Mouse (Mus musculus): ENCODE measurements around the gene Mtmr11.
"Not testable (repeated sequence)": the region's sequence is repeated elsewhere in the genome, so short reads cannot be mapped to it uniquely, and the experiment has no call there.

Mtmr11 gene

GRCm38 (mm10) chr3:96172197-96173178 is 10.7 kb downstream of the Mtmr11 start, which contains the start of gene Sf3b4:
TSS of gene Sf3b4 (plus strand) at chr3:96172332.
- DNase-seq (ENCODE audit: low read depth, low spot score) = peak; percentile 92

- no peak for DNase-seq (ENCODE audit: low read depth, low spot score)
These were observed 11.4 kb downstream of the Mtmr11 start for GRCm38 (mm10) chr3:96173185-96173584.

GRCm38 (mm10) chr3:96174042-96174441 is 12.2 kb downstream of the Mtmr11 start:
- DNase-seq (ENCODE audit: low read depth, low spot score) = not testable (repeated sequence)

- DNase-seq (ENCODE audit: low read depth, low spot score) = peak; percentile 66
These were observed 13.4 kb downstream of the Mtmr11 start for GRCm38 (mm10) chr3:96175251-96175650.

GRCm38 (mm10) chr3:96178427-96178826 is 16.6 kb downstream of the Mtmr11 start:
- no peak for DNase-seq (ENCODE audit: low read depth, low spot score)

- DNase-seq (ENCODE audit: low read depth, low spot score) = no peak
These were observed 17.1 kb downstream of the Mtmr11 start for GRCm38 (mm10) chr3:96178902-96179301.

- DNase-seq (ENCODE audit: low read depth, low spot score) = no peak
These were observed 17.7 kb downstream of the Mtmr11 start for GRCm38 (mm10) chr3:96179531-96179930.

GRCm38 (mm10) chr3:96180727-96181477 is 19.1 kb downstream of the Mtmr11 start, which contains the start of gene Sv2a:
TSS of gene Sv2a (plus strand) at chr3:96181151.
- no peak for DNase-seq (ENCODE audit: low read depth, low spot score)

GRCm38 (mm10) chr3:96181510-96182381 is 19.9 kb downstream of the Mtmr11 start:
- no peak for DNase-seq (ENCODE audit: low read depth, low spot score)

GRCm38 (mm10) chr3:96182382-96182776 is 20.6 kb downstream of the Mtmr11 start:
- no peak for DNase-seq (ENCODE audit: low read depth, low spot score)

GRCm38 (mm10) chr3:96192977-96193376 is 31.2 kb downstream of the Mtmr11 start:
- DNase-seq (ENCODE audit: low read depth, low spot score) = no peak

- no peak for DNase-seq (ENCODE audit: low read depth, low spot score)
These were observed 33.2 kb downstream of the Mtmr11 start for GRCm38 (mm10) chr3:96194966-96195365.

GRCm38 (mm10) chr3:96195616-96196313 is 34.0 kb downstream of the Mtmr11 start:
- DNase-seq (ENCODE audit: low read depth, low spot score) = no peak

GRCm38 (mm10) chr3:96196437-96197128 is 34.8 kb downstream of the Mtmr11 start:
- peak; percentile 25 for DNase-seq (ENCODE audit: low read depth, low spot score)

GRCm38 (mm10) chr3:96197129-96197749 is 35.4 kb downstream of the Mtmr11 start:
- DNase-seq (ENCODE audit: low read depth, low spot score) = peak; percentile 92

- peak; percentile 57 for DNase-seq (ENCODE audit: low read depth, low spot score)
These were observed 36.4 kb downstream of the Mtmr11 start for GRCm38 (mm10) chr3:96198181-96198580.

GRCm38 (mm10) chr3:96198601-96199251 is 36.9 kb downstream of the Mtmr11 start:
- not testable (repeated sequence) for DNase-seq (ENCODE audit: low read depth, low spot score)

GRCm38 (mm10) chr3:96199731-96200130 is 37.9 kb downstream of the Mtmr11 start:
- DNase-seq (ENCODE audit: low read depth, low spot score) = no peak

GRCm38 (mm10) chr3:96207819-96208218 is 46.0 kb downstream of the Mtmr11 start:
- DNase-seq (ENCODE audit: low read depth, low spot score) = no peak
